Mouse (Mus musculus): Measurements from ENCODE around the gene Fah. TPM values are rescaled to one million over a fixed set of nuclear protein-coding genes. Genes with fewer than 3 reads are reported as not detected.

Gene Fah
- polyA plus RNA-seq, 1 experiment from 2014 or later, result 12.6 TPM

DNA sequence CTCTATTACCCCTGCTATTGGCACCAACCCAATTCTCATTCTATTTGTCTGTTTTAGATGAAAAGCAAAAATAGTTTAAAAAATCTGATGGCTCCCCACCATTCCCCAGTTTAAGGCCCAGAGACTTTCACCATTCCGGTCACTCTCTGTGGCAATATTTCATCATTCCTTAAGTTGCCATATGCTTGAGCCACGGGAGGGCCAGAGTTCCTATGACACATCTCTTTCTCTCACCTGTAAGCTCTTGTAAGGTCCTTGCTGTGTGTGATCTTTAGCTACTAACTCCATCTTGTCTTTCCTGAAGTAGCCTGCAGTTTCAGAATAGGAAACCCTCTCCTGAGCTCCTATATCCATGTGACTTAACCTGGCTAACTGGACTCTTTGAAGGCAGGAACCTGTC lies 12.4 kb upstream of the Fah start:
- H3K27me3 ChIP-seq (replicated peaks), result no peaks in the 10 kb centered on the region
- H3K4me3 ChIP-seq (replicated peaks), result no peak overlapping the region
- H3K36me3 ChIP-seq, result peaks cover 14% of the 10 kb centered on the region
- no peaks in the 10 kb centered on the region for H3K9me3 ChIP-seq (replicated peaks)
- no peak overlapping the region for H3K4me2 ChIP-seq
- ATAC-seq (ENCODE audit: low FRiP score), result no peak
- 93% methylated on average over 2 of the region's 2 CpGs for WGBS
- H3K4me1 ChIP-seq, result no peaks in the 10 kb centered on the region
- H3K9ac ChIP-seq (replicated peaks), result no peak overlapping the region
- no peak overlapping the region for H3K27ac ChIP-seq (replicated peaks)

GRCm38 (mm10) chr7:84612445-84612844 lies 5.9 kb upstream of the Fah start:
- Histone ChIP-seq H3K36me3 (peaks cover 11% of the 10 kb centered on the region), H3K4me1 (no peaks in the 10 kb centered on the region), H3K9ac (replicated peaks) (no peak overlapping the region), H3K4me3 (replicated peaks) (no peak overlapping the region), H3K9me3 (replicated peaks) (no peaks in the 10 kb centered on the region), H3K27me3 (replicated peaks) (no peaks in the 10 kb centered on the region), H3K27ac (replicated peaks) (no peak overlapping the region), H3K4me2 (no peak overlapping the region)
- 93% methylated on average over 4 of the region's 4 CpGs for WGBS
- no peak for ATAC-seq (ENCODE audit: low FRiP score)

DNA sequence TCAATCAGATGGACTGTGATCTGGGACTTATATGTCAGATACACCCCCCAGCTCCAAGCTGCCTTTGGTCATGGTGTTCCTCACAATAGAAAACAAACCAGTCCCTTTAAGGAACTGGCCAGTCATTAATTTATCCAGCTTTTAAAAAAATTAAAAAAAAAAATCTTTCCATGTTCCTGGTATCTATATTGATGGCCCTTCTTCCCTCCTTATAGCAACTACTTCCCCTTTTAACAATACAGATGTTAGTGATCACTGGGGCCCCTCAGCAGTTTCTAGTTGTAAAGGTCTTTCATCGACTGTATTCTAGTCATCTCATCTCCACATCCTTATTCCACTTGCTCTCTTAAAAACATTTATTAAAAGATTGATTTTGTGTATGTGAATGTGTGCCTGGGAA lies 5.1 kb upstream of the Fah start:
- Histone ChIP-seq H3K9ac (replicated peaks) (no peak overlapping the region), H3K9me3 (replicated peaks) (no peaks in the 10 kb centered on the region), H3K4me3 (replicated peaks) (no peak overlapping the region), H3K27ac (replicated peaks) (no peak overlapping the region), H3K4me1 (no peaks in the 10 kb centered on the region), H3K27me3 (replicated peaks) (no peaks in the 10 kb centered on the region), H3K36me3 (peaks cover 6% of the 10 kb centered on the region; the same call in 1 of the 2 replicates), H3K4me2 (no peak overlapping the region)
- WGBS, result 95% methylated on average over 1 of the region's 1 CpGs
- no peak for ATAC-seq (ENCODE audit: low FRiP score)

DNA sequence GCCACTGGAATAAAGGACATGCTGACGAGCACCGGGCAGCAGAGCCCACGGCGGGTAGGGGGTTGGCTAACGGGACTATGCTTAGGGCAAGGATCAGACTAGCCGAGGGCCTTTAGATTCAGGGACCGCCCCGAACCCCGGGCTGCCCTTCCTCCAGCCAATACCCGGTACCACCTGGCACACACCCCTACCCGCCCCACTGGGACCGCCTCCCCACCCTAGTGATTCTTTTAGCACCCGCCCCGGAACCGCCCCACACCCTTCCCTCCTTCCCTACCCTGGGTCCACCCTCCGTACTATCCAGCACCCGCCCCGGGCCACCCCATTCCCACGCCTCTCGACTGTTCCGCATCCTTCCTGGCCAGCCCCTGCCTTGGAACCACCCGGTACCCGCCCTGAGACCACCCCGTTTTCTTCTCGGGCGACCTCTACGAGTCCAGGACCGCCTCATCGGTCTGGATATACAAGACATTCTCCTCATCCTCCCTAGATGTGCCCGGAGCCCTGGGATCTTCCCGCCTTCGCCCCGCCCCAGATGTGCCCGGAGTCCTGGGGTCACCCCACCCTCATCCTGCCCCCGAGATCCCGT lies 724 bp downstream of the Fah start:
- H3K27ac ChIP-seq (replicated peaks), result peak overlapping the region; percentile 56
- H3K9ac ChIP-seq (replicated peaks), result peak overlapping the region; percentile 62
- ATAC-seq (ENCODE audit: low FRiP score), result peak; percentile 88
- no peaks in the 10 kb centered on the region for H3K36me3 ChIP-seq
- H3K4me3 ChIP-seq (replicated peaks), result peak overlapping the region; percentile 54
- peak overlapping the region; percentile 97 for H3K4me2 ChIP-seq
- no peaks in the 10 kb centered on the region for H3K9me3 ChIP-seq (replicated peaks)
- peaks cover 15% of the 10 kb centered on the region for H3K4me1 ChIP-seq
- 0% methylated on average over 36 of the region's 36 CpGs for WGBS
- no peaks in the 10 kb centered on the region for H3K27me3 ChIP-seq (replicated peaks)

GRCm38 (mm10) chr7:84605033-84605687 lies 1.4 kb downstream of the Fah start:
- ATAC-seq (ENCODE audit: low FRiP score), result peak; percentile 61
- Histone ChIP-seq H3K36me3 (no peaks in the 10 kb centered on the region), H3K27ac (replicated peaks) (peak overlapping the region; percentile 56), H3K4me1 (peaks cover 15% of the 10 kb centered on the region), H3K27me3 (replicated peaks) (no peaks in the 10 kb centered on the region), H3K4me2 (peak overlapping the region; percentile 97), H3K9ac (replicated peaks) (peak overlapping the region; percentile 62), H3K9me3 (replicated peaks) (no peaks in the 10 kb centered on the region), H3K4me3 (replicated peaks) (peak overlapping the region; percentile 54)
- WGBS, result 9% methylated on average over 19 of the region's 19 CpGs

DNA sequence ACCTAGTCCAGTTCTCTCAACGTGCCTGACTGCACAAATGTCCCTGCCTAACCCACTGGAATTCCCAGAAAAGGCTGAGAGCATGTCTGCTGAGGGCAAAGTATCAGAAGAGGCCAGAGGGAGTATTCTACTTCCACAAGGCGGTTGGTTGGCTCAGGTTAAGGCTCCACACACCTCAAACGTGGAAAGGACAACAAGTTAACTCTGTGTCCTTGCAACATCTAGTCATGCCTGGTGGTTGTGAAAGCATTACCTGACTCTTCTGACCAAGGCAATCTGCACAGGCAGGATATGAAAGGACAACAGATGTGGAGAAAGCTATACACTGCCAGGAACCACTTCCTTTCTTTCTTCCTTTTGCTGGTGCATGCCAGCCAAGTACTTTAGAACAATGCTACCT lies 2.0 kb downstream of the Fah start:
- no peak for ATAC-seq (ENCODE audit: low FRiP score)

DNA sequence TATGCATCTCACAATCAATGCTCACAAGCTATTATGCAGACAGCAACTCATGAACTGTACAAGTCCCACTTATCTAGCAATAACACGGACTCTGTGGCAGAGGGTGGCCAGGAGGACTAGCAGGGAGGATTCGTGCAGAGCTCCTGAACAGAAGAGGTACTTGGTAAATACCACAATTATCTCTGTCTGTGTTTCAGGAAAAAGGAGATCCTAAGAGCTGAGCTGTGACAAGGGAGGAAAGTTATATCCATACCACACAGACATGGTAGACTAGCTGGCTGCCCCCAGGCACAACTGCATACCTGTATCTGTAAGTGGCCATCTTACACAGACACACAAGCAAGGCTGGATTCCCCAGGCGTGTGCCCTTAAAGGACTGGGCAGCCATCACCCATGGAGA lies 5.2 kb downstream of the Fah start:
- Histone ChIP-seq H3K9me3 (replicated peaks) (no peaks in the 10 kb centered on the region), H3K27me3 (replicated peaks) (no peaks in the 10 kb centered on the region), H3K9ac (replicated peaks) (no peak overlapping the region), H3K4me2 (no peak overlapping the region), H3K4me3 (replicated peaks) (no peak overlapping the region), H3K4me1 (peaks cover 15% of the 10 kb centered on the region), H3K36me3 (no peaks in the 10 kb centered on the region), H3K27ac (replicated peaks) (no peak overlapping the region)
- ATAC-seq (ENCODE audit: low FRiP score), result no peak
- 88% methylated on average over 3 of the region's 3 CpGs for WGBS

More for the DNA sequence above, 2.0 kb downstream of the Fah start:
- Histone ChIP-seq H3K4me2 (peak overlapping the region; percentile 97), H3K27me3 (replicated peaks) (no peaks in the 10 kb centered on the region), H3K27ac (replicated peaks) (no peak overlapping the region), H3K9me3 (replicated peaks) (no peaks in the 10 kb centered on the region), H3K4me3 (replicated peaks) (no peak overlapping the region), H3K36me3 (no peaks in the 10 kb centered on the region), H3K9ac (replicated peaks) (no peak overlapping the region), H3K4me1 (peaks cover 15% of the 10 kb centered on the region)
- 70% methylated on average over 3 of the region's 3 CpGs for WGBS

DNA sequence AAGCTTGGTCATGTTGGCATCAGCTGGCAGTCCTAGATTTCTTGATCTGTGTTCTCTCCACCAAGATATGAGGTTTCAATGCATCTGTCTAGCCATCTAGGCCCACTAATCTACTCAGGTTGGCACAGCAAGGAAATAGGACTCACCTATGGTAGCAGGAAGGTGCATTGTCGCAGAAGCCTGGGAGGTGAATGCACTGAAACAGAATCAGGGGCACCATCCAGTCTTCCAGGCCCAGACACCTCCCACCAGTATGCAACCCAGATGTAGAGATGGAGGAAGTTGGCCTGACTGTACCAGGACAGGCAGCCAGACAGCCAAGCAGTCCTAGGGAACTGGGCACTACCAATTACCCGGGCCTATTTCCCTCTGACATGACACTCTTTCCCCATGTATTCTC lies 5.9 kb downstream of the Fah start:
- no peak overlapping the region for H3K4me2 ChIP-seq

DNA sequence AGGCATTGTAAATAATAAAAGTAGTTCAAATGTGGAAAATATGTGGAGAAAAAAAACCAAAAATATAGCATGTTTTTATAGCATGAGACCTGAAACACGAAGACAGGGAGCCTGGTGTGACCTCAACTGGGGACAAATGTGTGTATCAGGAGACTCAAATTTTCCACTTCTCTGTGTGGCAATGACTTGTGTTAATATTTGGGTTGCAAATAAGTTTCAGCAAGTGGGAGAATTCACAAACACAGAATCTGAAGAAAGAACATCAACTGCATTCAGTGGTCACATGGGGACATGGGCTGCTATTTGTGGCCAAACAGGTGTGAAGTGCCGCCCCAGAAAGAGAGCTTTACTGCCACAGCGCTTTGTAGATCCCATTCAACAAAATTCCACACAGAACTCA lies 9.9 kb downstream of the Fah start:
- Histone ChIP-seq H3K4me2 (no peak overlapping the region), H3K9me3 (replicated peaks) (no peaks in the 10 kb centered on the region), H3K4me1 (peaks cover 2% of the 10 kb centered on the region; the same call in 1 of the 2 replicates), H3K27me3 (replicated peaks) (no peaks in the 10 kb centered on the region), H3K9ac (replicated peaks) (no peak overlapping the region), H3K36me3 (no peaks in the 10 kb centered on the region), H3K4me3 (replicated peaks) (no peak overlapping the region), H3K27ac (replicated peaks) (no peak overlapping the region)
- 90% methylated on average over 3 of the region's 3 CpGs for WGBS
- ATAC-seq (ENCODE audit: low FRiP score), result no peak

More for the DNA sequence above, 5.9 kb downstream of the Fah start:
- Histone ChIP-seq H3K4me3 (replicated peaks) (no peak overlapping the region), H3K27ac (replicated peaks) (no peak overlapping the region), H3K9me3 (replicated peaks) (no peaks in the 10 kb centered on the region), H3K36me3 (no peaks in the 10 kb centered on the region), H3K4me1 (peaks cover 14% of the 10 kb centered on the region), H3K27me3 (replicated peaks) (no peaks in the 10 kb centered on the region), H3K9ac (replicated peaks) (no peak overlapping the region)
- 96% methylated on average over 2 of the region's 2 CpGs for WGBS
- no peak for ATAC-seq (ENCODE audit: low FRiP score)

- no peak for ATAC-seq (ENCODE audit: low FRiP score)
- H3K4me2 ChIP-seq, result no peak overlapping the region
Measured at GRCm38 (mm10) chr7:84596002-84596401, 10.5 kb downstream of the Fah start.

GRCm38 (mm10) chr7:84594917-84595303 lies 11.6 kb downstream of the Fah start:
- Histone ChIP-seq H3K9ac (replicated peaks) (no peak overlapping the region), H3K4me1 (peaks cover 2% of the 10 kb centered on the region; the same call in 1 of the 2 replicates), H3K27me3 (replicated peaks) (no peaks in the 10 kb centered on the region), H3K9me3 (replicated peaks) (no peaks in the 10 kb centered on the region), H3K4me3 (replicated peaks) (no peak overlapping the region), H3K27ac (replicated peaks) (no peak overlapping the region), H3K4me2 (no peak overlapping the region), H3K36me3 (no peaks in the 10 kb centered on the region)
- peak; percentile 42; the same call in 1 of the 2 replicates for ATAC-seq (ENCODE audit: low FRiP score)

More at GRCm38 (mm10) chr7:84596002-84596401, 10.5 kb downstream of the Fah start:
- Histone ChIP-seq H3K4me1 (peaks cover 2% of the 10 kb centered on the region; the same call in 1 of the 2 replicates), H3K27ac (replicated peaks) (no peak overlapping the region), H3K4me3 (replicated peaks) (no peak overlapping the region), H3K36me3 (no peaks in the 10 kb centered on the region), H3K27me3 (replicated peaks) (no peaks in the 10 kb centered on the region), H3K9ac (replicated peaks) (no peak overlapping the region), H3K9me3 (replicated peaks) (no peaks in the 10 kb centered on the region)
- 84% methylated on average over 3 of the region's 3 CpGs for WGBS
